Mouse (Mus musculus) embryo, embryonic 11 days (tissue): Measurements from ENCODE around the gene Galnt4.
A peak's percentile ranks its signal among the peaks of the same experiment; 100 is the strongest.

Source experiments
- DNase-seq: peaks from one replicate; pipeline ENCODE4 v3.0.0-alpha.2; 2015

Gene Galnt4

GRCm38 (mm10) chr10:99115471-99116236 is 7.7 kb downstream of the Galnt4 start:
- DNase-seq: peak; percentile 58

GRCm38 (mm10) chr10:99116237-99116632 is 8.3 kb downstream of the Galnt4 start:
- peak; percentile 17 for DNase-seq

GRCm38 (mm10) chr10:99116650-99117615 is 9.0 kb downstream of the Galnt4 start:
- DNase-seq: no peak

GRCm38 (mm10) chr10:99117876-99118275 is 9.9 kb downstream of the Galnt4 start:
- DNase-seq: no peak

GRCm38 (mm10) chr10:99118697-99119096 is 10.7 kb downstream of the Galnt4 start:
- DNase-seq: peak; percentile 50

- no peak for DNase-seq
These were observed 11.5 kb downstream of the Galnt4 start for GRCm38 (mm10) chr10:99119471-99119870.

- no peak for DNase-seq
These were observed 18.3 kb downstream of the Galnt4 start, which contains the start of gene Phxr2 for GRCm38 (mm10) chr10:99126225-99126624. Phxr2 (minus strand) TSS chr10:99126325.

- no peak for DNase-seq
These were observed 19.0 kb downstream of the Galnt4 start for GRCm38 (mm10) chr10:99126954-99127353.

- no peak for DNase-seq
These were observed 19.8 kb downstream of the Galnt4 start for GRCm38 (mm10) chr10:99127691-99128261.

GRCm38 (mm10) chr10:99130611-99131010 is 22.7 kb downstream of the Galnt4 start:
- DNase-seq: no peak

- no peak for DNase-seq
These were observed 23.3 kb downstream of the Galnt4 start for GRCm38 (mm10) chr10:99131298-99131697.

- DNase-seq: no peak
These were observed 24.2 kb downstream of the Galnt4 start for GRCm38 (mm10) chr10:99132189-99132588.

- no peak for DNase-seq
These were observed 24.8 kb downstream of the Galnt4 start for GRCm38 (mm10) chr10:99132595-99133272.

GRCm38 (mm10) chr10:99133321-99133875 is 25.4 kb downstream of the Galnt4 start:
- DNase-seq: no peak

GRCm38 (mm10) chr10:99136337-99136736 is 28.4 kb downstream of the Galnt4 start:
- DNase-seq: no peak

- no peak for DNase-seq
These were observed 37.7 kb downstream of the Galnt4 start for GRCm38 (mm10) chr10:99145611-99146010.

GRCm38 (mm10) chr10:99146596-99146995 is 38.6 kb downstream of the Galnt4 start:
- no peak for DNase-seq

GRCm38 (mm10) chr10:99150016-99150415 is 42.1 kb downstream of the Galnt4 start:
- DNase-seq: no peak

GRCm38 (mm10) chr10:99151580-99151979 is 43.6 kb downstream of the Galnt4 start:
- no peak for DNase-seq

- no peak for DNase-seq
These were observed 44.1 kb downstream of the Galnt4 start for GRCm38 (mm10) chr10:99152063-99152462.

- no peak for DNase-seq
These were observed 46.7 kb downstream of the Galnt4 start for GRCm38 (mm10) chr10:99154635-99155034.

- DNase-seq: no peak
These were observed 48.8 kb downstream of the Galnt4 start for GRCm38 (mm10) chr10:99156808-99157207.
